Mouse (Mus musculus): ENCODE results near the gene Glis3. TPM values are rescaled to one million over a fixed set of nuclear protein-coding genes. Genes with fewer than 3 reads are reported as not detected.

Glis3 gene
- polyA plus RNA-seq, 1 experiment = 2.2 TPM

GRCm38 (mm10) chr19:28478055-28478454 lies 201.8 kb downstream of the Glis3 start:
- DNase-seq (ENCODE audit: low spot score) = no peak

- DNase-seq (ENCODE audit: low spot score) = no peak
Observed at GRCm38 (mm10) chr19:28477326-28477863, 202.5 kb downstream of the Glis3 start.

- no peak for DNase-seq (ENCODE audit: low spot score)
Observed at GRCm38 (mm10) chr19:28473621-28474020, 206.3 kb downstream of the Glis3 start.

GRCm38 (mm10) chr19:28471144-28471543 lies 208.7 kb downstream of the Glis3 start:
- no peak for DNase-seq (ENCODE audit: low spot score)

GRCm38 (mm10) chr19:28465779-28466178 lies 214.1 kb downstream of the Glis3 start:
- no peak for DNase-seq (ENCODE audit: low spot score)

- DNase-seq (ENCODE audit: low spot score) = no peak
Observed at GRCm38 (mm10) chr19:28454331-28454730, 225.5 kb downstream of the Glis3 start.

GRCm38 (mm10) chr19:28452951-28453520 lies 226.8 kb downstream of the Glis3 start:
- DNase-seq (ENCODE audit: low spot score) = no peak

- no peak for DNase-seq (ENCODE audit: low spot score)
Observed at GRCm38 (mm10) chr19:28448811-28449210, 231.1 kb downstream of the Glis3 start.

- no peak for DNase-seq (ENCODE audit: low spot score)
Observed at GRCm38 (mm10) chr19:28442161-28442560, 237.7 kb downstream of the Glis3 start.

GRCm38 (mm10) chr19:28436457-28437148 lies 243.3 kb downstream of the Glis3 start:
- no peak for DNase-seq (ENCODE audit: low spot score)

- DNase-seq (ENCODE audit: low spot score) = no peak
Observed at GRCm38 (mm10) chr19:28428220-28428816, 251.6 kb downstream of the Glis3 start.

GRCm38 (mm10) chr19:28424180-28424579 lies 255.7 kb downstream of the Glis3 start:
- no peak for DNase-seq (ENCODE audit: low spot score)

GRCm38 (mm10) chr19:28422939-28423338 lies 256.9 kb downstream of the Glis3 start:
- DNase-seq (ENCODE audit: low spot score) = no peak

GRCm38 (mm10) chr19:28416069-28416468 lies 263.8 kb downstream of the Glis3 start:
- no peak for DNase-seq (ENCODE audit: low spot score)

- no peak for DNase-seq (ENCODE audit: low spot score)
Observed at GRCm38 (mm10) chr19:28408787-28409186, 271.1 kb downstream of the Glis3 start.

GRCm38 (mm10) chr19:28402956-28403355 lies 276.9 kb downstream of the Glis3 start:
- no peak for DNase-seq (ENCODE audit: low spot score)

GRCm38 (mm10) chr19:28395584-28395861 lies 284.4 kb downstream of the Glis3 start:
- no peak for DNase-seq (ENCODE audit: low spot score)

GRCm38 (mm10) chr19:28394826-28395583 lies 284.9 kb downstream of the Glis3 start:
- DNase-seq (ENCODE audit: low spot score) = no peak

- DNase-seq (ENCODE audit: low spot score) = no peak
Observed at GRCm38 (mm10) chr19:28393766-28394165, 286.1 kb downstream of the Glis3 start.

- no peak for DNase-seq (ENCODE audit: low spot score)
Observed at GRCm38 (mm10) chr19:28392838-28393237, 287.0 kb downstream of the Glis3 start.

GRCm38 (mm10) chr19:28390920-28391319 lies 289.0 kb downstream of the Glis3 start:
- DNase-seq (ENCODE audit: low spot score) = no peak

GRCm38 (mm10) chr19:28389146-28389545 lies 290.7 kb downstream of the Glis3 start:
- DNase-seq (ENCODE audit: low spot score) = no peak
